Mouse (Mus musculus) liver, embryonic 14.5 days (tissue): ENCODE measurements around the gene Ifna1.

ENCODE experiments used
- CTCF ChIP-seq: IDR thresholded peaks from 2 replicates; pipeline ENCODE4 v1.5.1; 2016; ENCODE audit warnings: antibody characterized with exemption, low read depth, control low read depth
- EP300 ChIP-seq: IDR thresholded peaks from 2 replicates; pipeline ENCODE4 v1.6.1; 2016; ENCODE audit warnings: antibody characterized with exemption, low read depth

GRCm38 (mm10) chr4:88840058-88840457, 9.8 kb upstream of the Ifna1 start:
- TF ChIP-seq EP300 (no peak), CTCF (no peak)
